Mouse (Mus musculus) stomach, embryonic 16.5 days (tissue): ENCODE measurements at regions not wholly inside any gene's neighbourhood (a gene's known extent, or its start where the extent isn't known, plus 50 kb on each side); places are given as distances from the start of the nearest gene placed in this dataset.
A peak's percentile ranks its signal among the peaks of the same experiment; 100 is the strongest.
"Not testable (repeated sequence)": the region's sequence is repeated elsewhere in the genome, so short reads cannot be mapped to it uniquely, and the experiment has no call there.

ENCODE experiments used
- ATAC-seq: fragments of 200-750 bp; cut with Nextera tagmentation; 2 replicates; pipeline ENCODE4 v1.8.0; 2017; ENCODE audit warnings: moderate number of reproducible peaks, moderate TSS enrichment; ENCODE audit not compliant: insufficient read depth, low FRiP score
- H3K27ac ChIP-seq: fragments of 300-500 bp; sonication (generic); 2 replicates; pipeline ENCODE4 v1.5.1; 2014; ENCODE audit warnings: low read length
- H3K27me3 ChIP-seq: fragments of 300-500 bp; sonication (generic); 2 replicates; pipeline ENCODE4 v1.6.1; 2014; ENCODE audit warnings: low read length, control low read depth, mixed read lengths; ENCODE audit not compliant: control insufficient read depth, insufficient read depth
- H3K36me3 ChIP-seq: fragments of 300-500 bp; sonication (generic); 2 replicates; pipeline ENCODE4 v1.6.1; 2014; ENCODE audit warnings: low read length; ENCODE audit not compliant: control insufficient read depth, insufficient read depth
- H3K4me1 ChIP-seq: fragments of 300-500 bp; sonication (generic); 2 replicates; pipeline ENCODE4 v1.6.1; 2014; ENCODE audit warnings: low read length, control low read depth, mixed read lengths; ENCODE audit not compliant: control insufficient read depth, insufficient read depth
- H3K4me2 ChIP-seq: fragments of 300-500 bp; sonication (generic); 2 replicates; pipeline ENCODE4 v1.6.1; 2014; ENCODE audit warnings: low read depth, low read length, mixed read lengths
- H3K4me3 ChIP-seq: fragments of 300-500 bp; sonication (generic); replicated peaks from 2 replicates; pipeline ENCODE4 v1.5.1; 2014; ENCODE audit warnings: mild to moderate bottlenecking, low read length
- H3K9ac ChIP-seq: fragments of 300-500 bp; sonication (generic); 2 replicates; pipeline ENCODE4 v1.6.1; 2014; ENCODE audit warnings: low read length
- H3K9me3 ChIP-seq: fragments of 300-500 bp; sonication (generic); replicated peaks from 2 replicates; pipeline ENCODE4 v1.6.1; 2016; ENCODE audit warnings: low read length, control low read depth; ENCODE audit not compliant: control insufficient read depth
- WGBS: fragments of 180-500 bp; shearing (Covaris S2); extraction: QIAGEN DNeasy Blood & Tissue Kit; methylation state at CpG from one replicate; pipeline ENCODE4 v1.1.7; 2014; 5-methylcytosine and 5-hydroxymethylcytosine counted together

DNA sequence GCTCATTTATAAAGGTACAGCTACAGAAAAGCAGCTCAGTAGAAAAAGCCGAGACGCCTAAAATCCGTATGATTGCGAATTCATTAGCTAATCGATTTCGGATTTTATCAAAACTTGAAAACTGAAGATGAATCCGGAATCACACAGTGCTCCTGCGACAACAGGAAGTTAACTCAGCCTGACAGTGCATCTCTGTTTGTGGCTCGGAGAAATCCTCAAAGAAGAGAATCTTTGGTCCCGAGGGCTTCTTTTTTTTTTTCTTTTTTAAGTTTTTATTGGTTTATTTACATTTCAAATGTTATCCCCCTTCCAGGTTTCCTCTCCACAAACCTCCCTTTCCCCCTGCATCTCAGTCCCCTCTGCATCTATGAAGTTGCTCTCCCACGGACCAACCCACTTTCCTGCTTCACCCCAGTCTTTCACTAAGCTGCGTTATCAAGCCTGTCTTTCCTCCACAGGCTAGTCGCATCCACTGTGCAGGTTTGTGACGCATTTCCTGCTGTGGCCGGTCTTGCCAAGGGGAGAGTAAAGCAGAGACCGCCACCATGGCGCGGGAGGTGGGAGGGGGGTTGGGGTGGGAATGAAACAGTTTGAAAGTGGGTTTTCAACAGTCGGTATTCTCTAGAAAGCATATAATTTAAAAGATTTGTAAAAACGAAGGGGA is 593.4 kb upstream of the Snrpn start:
- peak overlapping the region; percentile 30 for H3K4me3 ChIP-seq

DNA sequence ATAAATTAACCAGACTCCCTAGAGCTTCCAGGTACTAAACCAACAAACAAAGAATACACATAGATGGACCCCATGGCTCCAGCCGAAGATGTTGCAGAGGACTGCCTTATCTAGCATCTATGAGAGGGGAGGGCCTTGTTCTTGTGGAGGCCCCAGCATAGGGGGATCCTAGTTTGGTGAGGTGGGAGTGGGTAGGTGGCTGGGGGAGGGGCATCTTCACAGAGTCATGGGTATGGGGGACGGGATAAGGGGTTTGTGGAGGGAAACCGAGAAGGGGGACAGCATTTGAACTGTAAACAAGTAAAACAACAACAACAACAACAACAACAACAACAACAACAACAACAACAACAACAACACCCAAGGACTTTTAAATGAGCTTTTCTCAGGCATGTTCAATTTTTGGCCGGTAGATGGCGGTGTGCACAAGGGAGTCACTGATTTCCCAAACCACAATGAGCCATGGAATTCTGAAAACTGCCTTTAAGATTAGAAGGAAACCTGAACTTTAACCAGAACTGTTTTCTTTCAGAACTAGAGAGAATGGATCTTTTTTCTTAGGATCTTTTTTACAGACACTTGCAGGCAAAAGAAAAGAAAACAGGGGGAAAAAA is 588.2 kb upstream of the Snrpn start:
- H3K4me1 ChIP-seq, ATAC-seq, H3K4me3 ChIP-seq, H3K27me3 ChIP-seq, H3K36me3 ChIP-seq, H3K9ac ChIP-seq, H3K4me2 ChIP-seq, H3K9me3 ChIP-seq, H3K27ac ChIP-seq: not testable (repeated sequence)
- WGBS, result 11% methylated on average over 5 of the region's 5 CpGs

More for the DNA sequence above, 593.4 kb upstream of the Snrpn start:
- not testable (repeated sequence) for H3K4me1 ChIP-seq, H3K36me3 ChIP-seq, H3K9me3 ChIP-seq, H3K27ac ChIP-seq, ATAC-seq, H3K9ac ChIP-seq, H3K27me3 ChIP-seq
- H3K4me2 ChIP-seq, result peak overlapping the region; percentile 39
- WGBS, result 42% methylated on average over 20 of the region's 20 CpGs
